30 mouse cellular contexts compared by ENCODE assay signal in genomic region chr6:85919401-85919800, GRCm38 (mm10). TPM values are rescaled to one million over a fixed set of nuclear protein-coding genes. Genes with fewer than 3 reads are reported as not detected.
A peak's percentile ranks its signal among the peaks of the same experiment; 100 is the strongest.
DNase-seq lines count a peak whose midpoint lies in the region; ATAC-seq and TF ChIP-seq lines count a peak whose summit lies in the region.
"Had no signal": no experiment of that assay in that cellular context is flagged by ENCODE, and none has a peak within 500 bp of the region (broad histone marks: within the 10 kb centered on the region; RNA-seq: fewer than 3 reads in every experiment).

No protein-coding gene starts in this region.

- no peaks in the 10 kb centered on the region for H3K27me3 ChIP-seq in kidney, adult 2 months (replicated peaks; ENCODE audit: control insufficient read depth, insufficient read depth, low read length)
- no peaks in the 10 kb centered on the region for H3K27me3 ChIP-seq in kidney, embryonic 14.5 days (ENCODE audit: control insufficient read depth, insufficient read depth, low read length)
- no peaks in the 10 kb centered on the region for H3K27me3 ChIP-seq in kidney, embryonic 16.5 days (ENCODE audit: insufficient read depth, low read length)
- H3K27me3 ChIP-seq: CH12.LX; forebrain, embryonic 13.5 days; hindbrain, embryonic 12.5 days; hindbrain, embryonic 15.5 days; Patski had no signal

- peaks cover 4% of the 10 kb centered on the region for H3K36me3 ChIP-seq in kidney, adult 2 months (ENCODE audit: control insufficient read depth, insufficient read depth, low read length)
- H3K36me3 ChIP-seq in kidney, embryonic 14.5 days (ENCODE audit: control insufficient read depth, insufficient read depth, low read length) = peaks cover 7% of the 10 kb centered on the region; the same call in 1 of the 2 replicates
- H3K36me3 ChIP-seq in kidney, embryonic 16.5 days (ENCODE audit: insufficient read depth, low read length) = peaks cover 8% of the 10 kb centered on the region; the same call in 1 of the 2 replicates

- 44% methylated on average over 4 of the region's 4 CpGs for WGBS in kidney, adult 2 months
- 88% methylated on average over 4 of the region's 4 CpGs for WGBS in kidney, embryonic 14.5 days
- 82% methylated on average over 4 of the region's 4 CpGs for WGBS in kidney, embryonic 16.5 days

- H3K9ac ChIP-seq in kidney, embryonic 14.5 days (ENCODE audit: low read depth, low read length) = no peak overlapping the region
- no peak overlapping the region for H3K9ac ChIP-seq in kidney, embryonic 16.5 days (replicated peaks; ENCODE audit: low read length)
- H3K9ac ChIP-seq: forebrain, embryonic 13.5 days; hindbrain, embryonic 12.5 days; hindbrain, embryonic 15.5 days had no signal

- no peaks in the 10 kb centered on the region for H3K9me3 ChIP-seq in kidney, embryonic 14.5 days (ENCODE audit: control insufficient read depth, low read length)
- no peaks in the 10 kb centered on the region for H3K9me3 ChIP-seq in kidney, embryonic 16.5 days (ENCODE audit: low read length)
- H3K9me3 ChIP-seq: forebrain, embryonic 10.5 days; forebrain, embryonic 13.5 days; G1E; hindbrain, embryonic 12.5 days; hindbrain, embryonic 15.5 days had no signal

- H3K4me1 ChIP-seq in kidney, adult 2 months (ENCODE audit: control insufficient read depth, insufficient read depth, low read length) = peaks cover 11% of the 10 kb centered on the region; the same call in 1 of the 2 replicates
- H3K4me1 ChIP-seq in kidney, embryonic 14.5 days (ENCODE audit: control insufficient read depth, insufficient read depth, low read length) = 0 out of 2 replicates have a peak, but pooled peaks cover 7% of the 10 kb centered on the region
- H3K4me1 ChIP-seq in kidney, embryonic 16.5 days (ENCODE audit: insufficient read depth, low read length) = peaks cover 9% of the 10 kb centered on the region

- TF ChIP-seq CTCF in kidney, adult 2 months (conservative IDR thresholded peaks at IDR 0.05; ENCODE audit: insufficient read depth, insufficient read length, low read depth, low read length) = no peak

- H3K4me3 ChIP-seq in kidney, adult 2 months (ENCODE audit: insufficient read depth, low read depth, low read length) = no peak overlapping the region
- H3K4me3 ChIP-seq in kidney, embryonic 14.5 days (ENCODE audit: low read length) = no peak overlapping the region
- H3K4me3 ChIP-seq in kidney, embryonic 16.5 days (ENCODE audit: low read length) = no peak overlapping the region
- H3K4me3 ChIP-seq: forebrain, embryonic 10.5 days; forebrain, embryonic 13.5 days; hindbrain, embryonic 12.5 days; hindbrain, embryonic 15.5 days had no signal

- H3K27ac ChIP-seq in kidney, adult 2 months (ENCODE audit: insufficient read depth, low read depth, low read length) = peak overlapping the region; percentile 97
- no peak overlapping the region for H3K27ac ChIP-seq in kidney, embryonic 14.5 days (ENCODE audit: low read depth, low read length)
- peak overlapping the region; percentile 61; the same call in 1 of the 2 replicates for H3K27ac ChIP-seq in kidney, embryonic 16.5 days (ENCODE audit: low read length)
- H3K27ac ChIP-seq: forebrain, embryonic 10.5 days; forebrain, embryonic 13.5 days; hindbrain, embryonic 12.5 days; hindbrain, embryonic 15.5 days had no signal

- no peak for TF ChIP-seq POLR2A in kidney, adult 2 months (IDR thresholded peaks at IDR 0.05; ENCODE audit: low read depth, low read length)

- H3K4me2 ChIP-seq in kidney, embryonic 14.5 days (replicated peaks; ENCODE audit: low read depth, low read length) = no peak overlapping the region
- H3K4me2 ChIP-seq in kidney, embryonic 16.5 days (replicated peaks; ENCODE audit: low read depth, low read length) = no peak overlapping the region
- H3K4me2 ChIP-seq: forebrain, embryonic 13.5 days; heart, embryonic 11.5 days; hindbrain, embryonic 12.5 days; hindbrain, embryonic 15.5 days had no signal

- DNase-seq in kidney, adult 2 months = peak; percentile 86
- DNase-seq in kidney, adult 18-20 months = no peak
- peak; percentile 49 for DNase-seq in kidney, postnatal 14 days
- DNase-seq in heart, adult 18-20 months = no peak
- DNase-seq: adrenal gland, postnatal 10 days; adrenal gland, postnatal 36 days; B cell, adult 2 months; cerebellum, adult 18-20 months; cerebellum, adult 9-10 months; cerebellum, postnatal 14 days; gastrocnemius, postnatal 10 days; gastrocnemius, postnatal 36 days had no signal

- no peak for ATAC-seq in kidney, embryonic 14.5 days (ENCODE audit: low FRiP score, low TSS enrichment)
- no peak for ATAC-seq in kidney, embryonic 16.5 days (ENCODE audit: low FRiP score, low TSS enrichment)
- ATAC-seq: forebrain, embryonic 13.5 days; forebrain, embryonic 16.5 days; Patski had no signal

RNA-seq across cellular contexts. Expression of gene Nat8f1, which starts 3.9 kb away (rescaled TPM):
- 858 and 975 TPM in 2 replicates for polyA plus RNA-seq in kidney, adult 2 months (2012; rRNA removed)
- polyA plus RNA-seq in kidney, embryonic 14.5 days (2014; fragmentation: Nextera tagmentation; extraction: Ambion mirVana) = 8.5 and 9.6 TPM in 2 replicates
- polyA plus RNA-seq in kidney, embryonic 16.5 days (2015; fragmentation: Nextera tagmentation; extraction: Ambion mirVana) = 96.6 and 128 TPM in 2 replicates
- 1 to 10 TPM; 2.8 to 3.2 TPM for total RNA-seq in heart, adult 18-20 months (2021)

RNA-seq across cellular contexts. Expression of gene Tprkb, which starts 7.7 kb away (rescaled TPM):
- polyA plus RNA-seq in kidney, adult 2 months (2012; rRNA removed) = 140 and 151 TPM in 2 replicates
- polyA plus RNA-seq in kidney, embryonic 14.5 days (2014; fragmentation: Nextera tagmentation; extraction: Ambion mirVana) = 34.2 and 39.9 TPM in 2 replicates
- polyA plus RNA-seq in kidney, embryonic 16.5 days (2015; fragmentation: Nextera tagmentation; extraction: Ambion mirVana) = 35.3 and 41.1 TPM in 2 replicates
- total RNA-seq in heart, adult 18-20 months (2021) = 10 to 100 TPM; 13.3 to 13.5 TPM

RNA-seq across cellular contexts. Expression of gene Nat8f4, which starts 14.7 kb away (rescaled TPM):
- 5.2 and 5.7 TPM in 2 replicates for polyA plus RNA-seq in kidney, adult 2 months (2012; rRNA removed)
- 2.7 and 5.8 TPM in 2 replicates for polyA plus RNA-seq in kidney, embryonic 14.5 days (2014; fragmentation: Nextera tagmentation; extraction: Ambion mirVana)
- 8.2 and 8.6 TPM in 2 replicates for polyA plus RNA-seq in kidney, embryonic 16.5 days (2015; fragmentation: Nextera tagmentation; extraction: Ambion mirVana)
- 1 to 10 TPM in 1 of 2 experiments, under 1 TPM in 1; 0.97 to 1.1 TPM for total RNA-seq in heart, adult 18-20 months (2021)

RNA-seq across cellular contexts. Expression of gene Dusp11, which starts 42.1 kb away (rescaled TPM):
- 35.0 and 36.6 TPM in 2 replicates for polyA plus RNA-seq in kidney, adult 2 months (2012; rRNA removed)
- 36.0 and 62.8 TPM in 2 replicates for polyA plus RNA-seq in kidney, embryonic 14.5 days (2014; fragmentation: Nextera tagmentation; extraction: Ambion mirVana)
- 40.5 and 48.3 TPM in 2 replicates for polyA plus RNA-seq in kidney, embryonic 16.5 days (2015; fragmentation: Nextera tagmentation; extraction: Ambion mirVana)
- total RNA-seq in heart, adult 18-20 months (2021) = 10 to 100 TPM; 29.3 to 38.4 TPM

RNA-seq across cellular contexts. Expression of gene Nat8f2, which starts 50.4 kb away (rescaled TPM):
- 4.8 and 5.7 TPM in 2 replicates for polyA plus RNA-seq in kidney, adult 2 months (2012; rRNA removed)
- polyA plus RNA-seq in kidney, embryonic 14.5 days (2014; fragmentation: Nextera tagmentation; extraction: Ambion mirVana) = 0.23 and 0.89 TPM in 2 replicates
- polyA plus RNA-seq in kidney, embryonic 16.5 days (2015; fragmentation: Nextera tagmentation; extraction: Ambion mirVana) = 2.7 and 3.8 TPM in 2 replicates
- under 1 TPM in 1 of 2 experiments, not detected in 1; 0.08 TPM for total RNA-seq in heart, adult 18-20 months (2021)
- total RNA-seq: CH12.LX; gastrocnemius, postnatal 36 days; granulocyte monocyte progenitor cell, adult 5-6 weeks; heart, postnatal 25 days; hematopoietic stem cell, adult 5-6 weeks had no signal
- polyA plus RNA-seq: embryonic facial prominence, embryonic 11.5 days; embryonic facial prominence, embryonic 14.5 days; forebrain, embryonic 10.5 days; forebrain, embryonic 13.5 days; forebrain, embryonic 16.5 days; G1E; heart, embryonic 11.5 days; heart, embryonic 14.5 days; heart, postnatal 0 days; hindbrain, embryonic 12.5 days; hindbrain, embryonic 15.5 days had no signal

Comparison
In these comparisons a context has a peak if more than half of its experiments do, and no peak if none do; other contexts are left out.
1. DNase-seq: peak in kidney, adult 2 months (single experiment) and kidney, postnatal 14 days (single experiment); none in kidney, adult 18-20 months (single experiment) and heart, adult 18-20 months (0 of 2).